Mouse (Mus musculus) liver, postnatal 0 days (tissue): ENCODE results near the gene Macrod1. TPM values are rescaled to one million over a fixed set of nuclear protein-coding genes. Genes with fewer than 3 reads are reported as not detected.

Experiments
- ATAC-seq: fragments of 200-750 bp; cut with Nextera tagmentation; 2 replicates; pipeline ENCODE4 v1.8.0; 2017; ENCODE audit warnings: mild to moderate bottlenecking, moderate library complexity
- DNase-seq: peaks from one replicate; pipeline ENCODE4 v3.0.0-alpha.2; 2016
- H3K27ac ChIP-seq: fragments of 300-500 bp; sonication (generic); 2 replicates; pipeline ENCODE4 v1.5.1; 2014; ENCODE audit warnings: antibody characterized with exemption, moderate library complexity, mild to moderate bottlenecking, low read depth
- H3K27me3 ChIP-seq: fragments of 300-500 bp; sonication (generic); 2 replicates; pipeline ENCODE4 v1.6.1; 2014; ENCODE audit warnings: low read length, control low read depth, mixed read lengths; ENCODE audit not compliant: insufficient read depth
- H3K36me3 ChIP-seq: fragments of 300-500 bp; sonication (generic); replicated peaks from 2 replicates; pipeline ENCODE4 v1.6.1; 2014; ENCODE audit warnings: mild to moderate bottlenecking, control low read depth, low read length, moderate library complexity, mixed read lengths; ENCODE audit not compliant: insufficient read depth
- H3K4me1 ChIP-seq: fragments of 300-500 bp; sonication (generic); 2 replicates; pipeline ENCODE4 v1.6.1; 2014; ENCODE audit warnings: antibody characterized with exemption, mild to moderate bottlenecking, control low read depth; ENCODE audit not compliant: insufficient read depth
- H3K4me2 ChIP-seq: fragments of 300-500 bp; sonication (generic); 2 replicates; pipeline ENCODE4 v1.6.1; 2014; ENCODE audit warnings: low read depth, mild to moderate bottlenecking, low read length, moderate library complexity, mixed read lengths
- H3K4me3 ChIP-seq: fragments of 300-500 bp; sonication (generic); 2 replicates; pipeline ENCODE4 v1.5.1; 2014; ENCODE audit warnings: low read depth, low read length
- H3K9ac ChIP-seq: fragments of 300-500 bp; sonication (generic); replicated peaks from 2 replicates; pipeline ENCODE4 v1.6.1; 2014; ENCODE audit warnings: mild to moderate bottlenecking, moderate library complexity
- H3K9me3 ChIP-seq: fragments of 300-500 bp; sonication (generic); 2 replicates; pipeline ENCODE4 v1.6.1; 2016; ENCODE audit warnings: mild to moderate bottlenecking, control low read depth, low read length, mixed read lengths
- CTCF ChIP-seq: sonication (generic); IDR thresholded peaks from 2 replicates; pipeline ENCODE4 v1.5.1; 2016; ENCODE audit warnings: antibody characterized with exemption, low read depth
- EP300 ChIP-seq: IDR thresholded peaks from 2 replicates; pipeline ENCODE4 v1.6.1; 2016; ENCODE audit warnings: antibody characterized with exemption, low read depth, mild to moderate bottlenecking
- WGBS: fragments of 180-500 bp; shearing (Covaris S2); extraction: QIAGEN DNeasy Blood & Tissue Kit; methylation state at CpG from one replicate; pipeline ENCODE4 v1.1.7; 2014; ENCODE audit not compliant: insufficient replicate concordance; 5-methylcytosine and 5-hydroxymethylcytosine counted together
- polyA plus RNA-seq: library from polyadenylated mRNA; unstranded; fragments of >200 nt; fragmentation: Nextera tagmentation; extraction: Ambion mirVana; gene quantifications from 2 replicates; pipeline ENCODE4 v1.2.1, GENCODE M21; 2015

The Macrod1 gene
- polyA plus RNA-seq, 1 experiment from 2014 or later, result 11.7 TPM

DNA sequence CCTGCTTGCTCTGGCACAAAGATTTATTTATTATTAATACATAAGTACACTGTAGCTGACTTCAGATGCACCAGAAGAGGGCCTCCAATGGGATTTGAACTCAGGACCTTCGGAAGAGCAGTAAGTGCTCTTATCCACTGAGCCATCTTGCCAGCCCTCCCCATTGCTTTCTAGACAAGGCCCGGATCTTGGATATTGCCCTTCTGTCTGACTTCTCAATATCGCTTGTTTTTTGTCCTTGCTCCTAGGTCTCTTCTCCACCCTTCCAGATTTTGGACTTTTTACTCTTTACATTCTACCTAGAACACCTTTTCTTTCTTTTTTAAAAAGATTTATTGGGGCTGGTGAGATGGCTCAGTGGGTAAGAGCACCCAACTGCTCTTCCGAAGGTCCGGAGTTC, 162.1 kb downstream of the Macrod1 start:
- DNase-seq (no peak), ATAC-seq (no peak)
- no peak overlapping the region for H3K4me3 ChIP-seq
- TF ChIP-seq EP300 (no peak), CTCF (no peak)
- no peak overlapping the region for H3K27ac ChIP-seq
- peak overlapping the region; percentile 66; the same call in 1 of the 2 replicates for H3K4me2 ChIP-seq
- WGBS, result 85% methylated on average over 5 of the region's 5 CpGs
- no peaks in the 10 kb centered on the region for H3K27me3 ChIP-seq
- peaks cover 28% of the 10 kb centered on the region for H3K4me1 ChIP-seq
- H3K9me3 ChIP-seq, result no peaks in the 10 kb centered on the region
- peaks cover 26% of the 10 kb centered on the region for H3K36me3 ChIP-seq
- H3K9ac ChIP-seq, result no peak overlapping the region

GRCm38 (mm10) chr19:7222196-7222595, 165.6 kb downstream of the Macrod1 start:
- 75% methylated on average over 6 of the region's 6 CpGs for WGBS
- DNase-seq, result no peak
- no peak overlapping the region for H3K27ac ChIP-seq
- no peak overlapping the region for H3K4me2 ChIP-seq
- 0 out of 2 replicates have a peak, but pooled peaks cover 8% of the 10 kb centered on the region for H3K4me1 ChIP-seq
- H3K4me3 ChIP-seq, result no peak overlapping the region
- H3K27me3 ChIP-seq, result no peaks in the 10 kb centered on the region
- H3K36me3 ChIP-seq, result peaks cover 11% of the 10 kb centered on the region
- H3K9ac ChIP-seq, result no peak overlapping the region
- no peak for TF ChIP-seq EP300
- no peak for TF ChIP-seq CTCF
- no peak for ATAC-seq
- H3K9me3 ChIP-seq, result no peaks in the 10 kb centered on the region

GRCm38 (mm10) chr19:7223488-7223887, 166.9 kb downstream of the Macrod1 start:
- DNase-seq, result no peak
- peaks cover 22% of the 10 kb centered on the region for H3K36me3 ChIP-seq
- 0 out of 2 replicates have a peak, but pooled peaks cover 6% of the 10 kb centered on the region for H3K4me1 ChIP-seq
- no peak overlapping the region for H3K4me3 ChIP-seq
- H3K9ac ChIP-seq, result no peak overlapping the region
- H3K9me3 ChIP-seq, result no peaks in the 10 kb centered on the region
- no peaks in the 10 kb centered on the region for H3K27me3 ChIP-seq
- 0 out of 2 replicates have a peak, but pooled peaks have one; percentile 16 for ATAC-seq
- TF ChIP-seq CTCF (no peak), EP300 (no peak)
- H3K4me2 ChIP-seq, result no peak overlapping the region
- H3K27ac ChIP-seq, result no peak overlapping the region

GRCm38 (mm10) chr19:7224253-7224652, 167.6 kb downstream of the Macrod1 start:
- WGBS, result 85% methylated on average over 3 of the region's 3 CpGs
- Histone ChIP-seq H3K4me2 (no peak overlapping the region), H3K4me3 (no peak overlapping the region), H3K9me3 (no peaks in the 10 kb centered on the region), H3K27me3 (no peaks in the 10 kb centered on the region), H3K4me1 (0 out of 2 replicates have a peak, but pooled peaks cover 4% of the 10 kb centered on the region), H3K36me3 (peaks cover 25% of the 10 kb centered on the region), H3K27ac (no peak overlapping the region), H3K9ac (no peak overlapping the region)
- ATAC-seq, result no peak
- no peak for DNase-seq
- TF ChIP-seq EP300 (no peak), CTCF (no peak)

DNA sequence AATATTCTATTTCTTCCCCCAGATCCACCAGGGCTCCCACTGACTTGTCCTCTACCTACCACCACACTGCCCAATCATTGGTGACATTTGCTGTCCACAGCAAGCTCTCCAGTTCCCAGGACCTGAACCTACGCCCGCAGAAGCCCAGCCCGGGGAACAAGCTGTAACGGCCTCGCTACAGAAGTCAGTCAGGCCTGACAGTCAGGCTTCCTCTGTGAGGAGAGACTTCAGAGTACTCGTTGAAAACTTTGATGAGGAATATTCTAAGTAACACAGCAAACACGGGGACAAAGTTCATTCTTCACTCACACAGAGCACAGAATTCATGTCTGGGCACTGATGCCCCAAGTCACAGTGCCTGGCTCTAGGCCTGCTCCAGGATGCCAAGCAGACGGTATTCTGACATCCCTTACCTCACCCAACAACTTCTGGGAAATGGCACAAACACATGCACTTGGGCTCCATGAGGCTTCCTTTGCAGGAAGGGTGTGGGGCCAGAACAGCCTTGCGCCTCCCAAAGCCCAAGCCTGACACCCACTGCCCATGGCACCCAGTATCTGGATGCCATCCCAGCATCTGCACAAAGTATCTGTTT, 168.6 kb downstream of the Macrod1 start:
- Histone ChIP-seq H3K4me2 (no peak overlapping the region), H3K27ac (no peak overlapping the region), H3K4me3 (no peak overlapping the region), H3K4me1 (0 out of 2 replicates have a peak, but pooled peaks cover 4% of the 10 kb centered on the region), H3K27me3 (no peaks in the 10 kb centered on the region), H3K9me3 (no peaks in the 10 kb centered on the region), H3K36me3 (peaks cover 34% of the 10 kb centered on the region), H3K9ac (no peak overlapping the region)
- no peak for ATAC-seq
- TF ChIP-seq CTCF, result no peak
- TF ChIP-seq EP300, result no peak
- no peak for DNase-seq
- WGBS, result 72% methylated on average over 9 of the region's 9 CpGs

DNA sequence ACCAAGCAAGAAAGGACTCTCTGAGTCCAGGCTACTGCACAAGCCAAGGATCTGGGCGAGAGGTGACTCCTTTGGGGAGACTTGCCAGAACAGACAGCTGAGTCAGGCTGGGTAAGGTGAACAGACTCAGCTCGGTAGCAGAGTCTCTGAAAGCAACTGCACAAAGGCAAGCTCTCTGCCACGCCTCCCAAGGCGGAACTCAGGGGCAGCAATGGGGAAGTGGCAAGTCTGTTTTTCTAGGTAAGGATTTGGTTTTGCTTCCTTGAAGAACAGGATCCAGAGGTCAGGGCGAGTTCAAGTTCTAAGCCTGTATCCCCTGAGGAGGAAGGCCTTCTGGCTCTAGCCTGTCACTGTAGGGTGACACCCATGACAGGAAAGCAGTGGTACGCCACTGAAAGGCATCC, 169.9 kb downstream of the Macrod1 start:
- Histone ChIP-seq H3K9ac (no peak overlapping the region), H3K4me2 (0 out of 2 replicates have a peak overlapping the region, but pooled peaks have one; percentile 9), H3K4me3 (no peak overlapping the region), H3K27me3 (no peaks in the 10 kb centered on the region), H3K4me1 (0 out of 2 replicates have a peak, but pooled peaks cover 4% of the 10 kb centered on the region), H3K27ac (peak overlapping the region; percentile 68), H3K9me3 (no peaks in the 10 kb centered on the region), H3K36me3 (peaks cover 39% of the 10 kb centered on the region)
- peak; percentile 54 for ATAC-seq
- 50% methylated on average over 6 of the region's 6 CpGs for WGBS
- TF ChIP-seq CTCF, result no peak
- no peak for TF ChIP-seq EP300
- DNase-seq, result peak; percentile 44
